Mouse (Mus musculus): ENCODE data around the gene Fxr1.
A peak's percentile ranks its signal among the peaks of the same experiment; 100 is the strongest.
"Not testable (repeated sequence)": the region's sequence is repeated elsewhere in the genome, so short reads cannot be mapped to it uniquely, and the experiment has no call there.

Gene Fxr1

GRCm38 (mm10) chr3:34062352-34062751, 42.6 kb downstream of the Fxr1 start:
- no peak for DNase-seq (ENCODE audit: low spot score)

- DNase-seq (ENCODE audit: low spot score), result not testable (repeated sequence)
These were observed 49.2 kb downstream of the Fxr1 start for GRCm38 (mm10) chr3:34068943-34069342.

GRCm38 (mm10) chr3:34072726-34073125, 53.0 kb downstream of the Fxr1 start:
- no peak for DNase-seq (ENCODE audit: low spot score)

GRCm38 (mm10) chr3:34076058-34076759, 56.5 kb downstream of the Fxr1 start:
- no peak for DNase-seq (ENCODE audit: low spot score)

GRCm38 (mm10) chr3:34080900-34081662, 61.3 kb downstream of the Fxr1 start, which contains the start of gene Dnajc19:
Gene Dnajc19 (minus strand): TSS chr3:34081321.
- DNase-seq (ENCODE audit: low spot score), result peak; percentile 91

GRCm38 (mm10) chr3:34081929-34082328, 62.2 kb downstream of the Fxr1 start:
- no peak for DNase-seq (ENCODE audit: low spot score)

- DNase-seq (ENCODE audit: low spot score), result no peak
These were observed 63.9 kb downstream of the Fxr1 start for GRCm38 (mm10) chr3:34083655-34084054.

- DNase-seq (ENCODE audit: low spot score), result no peak
These were observed 83.1 kb downstream of the Fxr1 start for GRCm38 (mm10) chr3:34102891-34103290.

GRCm38 (mm10) chr3:34103902-34104672, 84.3 kb downstream of the Fxr1 start:
- DNase-seq (ENCODE audit: low spot score), result no peak

GRCm38 (mm10) chr3:34106421-34106820, 86.7 kb downstream of the Fxr1 start:
- no peak for DNase-seq (ENCODE audit: low spot score)

- DNase-seq (ENCODE audit: low spot score), result no peak
These were observed 87.9 kb downstream of the Fxr1 start for GRCm38 (mm10) chr3:34107631-34108030.

- no peak for DNase-seq (ENCODE audit: low spot score)
These were observed 92.4 kb downstream of the Fxr1 start for GRCm38 (mm10) chr3:34111941-34112685.

- DNase-seq (ENCODE audit: low spot score), result no peak
These were observed 96.1 kb downstream of the Fxr1 start for GRCm38 (mm10) chr3:34115806-34116205.

GRCm38 (mm10) chr3:34119869-34120268, 100.1 kb downstream of the Fxr1 start:
- DNase-seq (ENCODE audit: low spot score), result no peak
